Mouse (Mus musculus) small intestine, adult 2 months (tissue): Measurements from ENCODE around the gene A730049H05Rik. TPM values are rescaled to one million over a fixed set of nuclear protein-coding genes. Genes with fewer than 3 reads are reported as not detected.

Experiments
- H3K27ac ChIP-seq: fragments of 200-500 bp; 2 replicates; pipeline ENCODE4 v1.5.1; 2012; ENCODE audit warnings: low read depth, low read length, control low read depth, inconsistent platforms; ENCODE audit not compliant: insufficient read depth
- H3K27me3 ChIP-seq: fragments of 200-500 bp; 2 replicates; pipeline ENCODE4 v1.6.1; 2012; ENCODE audit warnings: mild to moderate bottlenecking, moderate library complexity, low read length, inconsistent platforms; ENCODE audit not compliant: control insufficient read depth, insufficient read depth
- H3K36me3 ChIP-seq: fragments of 200-500 bp; 2 replicates; pipeline ENCODE4 v1.6.1; 2012; ENCODE audit warnings: mild to moderate bottlenecking, low read length, control low read depth, inconsistent platforms; ENCODE audit not compliant: control insufficient read depth, insufficient read depth
- H3K4me1 ChIP-seq: fragments of 200-500 bp; 2 replicates; pipeline ENCODE4 v1.6.1; 2012; ENCODE audit warnings: low read length, inconsistent platforms, mixed read lengths; ENCODE audit not compliant: control insufficient read depth, insufficient read depth, insufficient read length
- H3K4me3 ChIP-seq: fragments of 200-500 bp; 2 replicates; pipeline ENCODE4 v1.5.1; 2012; ENCODE audit warnings: low read depth, mild to moderate bottlenecking, control low read depth, inconsistent platforms, low read length, moderate library complexity
- CTCF ChIP-seq: fragments of 200-500 bp; IDR thresholded peaks from 2 replicates; pipeline ENCODE4 v1.5.1; 2012; ENCODE audit warnings: low read depth, mild to moderate bottlenecking, control low read depth, inconsistent platforms, low read length, moderate library complexity, mixed read lengths; ENCODE audit not compliant: insufficient replicate concordance, insufficient read length; ENCODE audit errors: extremely low read depth
- POLR2A ChIP-seq: fragments of 200-500 bp; IDR thresholded peaks from 2 replicates; pipeline ENCODE4 v1.6.1; 2012; ENCODE audit warnings: low read depth, mild to moderate bottlenecking, control low read depth, inconsistent platforms, low read length, moderate library complexity
- WGBS: fragments of 180-500 bp; shearing (Covaris S2); methylation state at CpG from one replicate; pipeline ENCODE4 v1.1.7; 2018; 5-methylcytosine and 5-hydroxymethylcytosine counted together
- polyA plus RNA-seq: library from polyadenylated mRNA; depleted of rRNA; stranded (reverse); fragments of >200 nt; gene quantifications from 2 replicates; pipeline ENCODE4 v1.2.3, GENCODE M21; 2012

A730049H05Rik gene
- polyA plus RNA-seq, 1 experiment, result not detected

- 90% methylated on average over 9 of the region's 9 CpGs for WGBS
- no peak for TF ChIP-seq POLR2A
- no peak for TF ChIP-seq CTCF
- H3K4me3 ChIP-seq, result no peak overlapping the region
- H3K4me1 ChIP-seq, result peaks cover 3% of the 10 kb centered on the region; the same call in 1 of the 2 replicates
- no peaks in the 10 kb centered on the region for H3K36me3 ChIP-seq
- H3K27me3 ChIP-seq, result no peaks in the 10 kb centered on the region
- H3K27ac ChIP-seq, result 0 out of 2 replicates have a peak overlapping the region, but pooled peaks have one; percentile 15
Observed at GRCm38 (mm10) chr6:92849208-92849607, 32.9 kb downstream of the A730049H05Rik start.

DNA sequence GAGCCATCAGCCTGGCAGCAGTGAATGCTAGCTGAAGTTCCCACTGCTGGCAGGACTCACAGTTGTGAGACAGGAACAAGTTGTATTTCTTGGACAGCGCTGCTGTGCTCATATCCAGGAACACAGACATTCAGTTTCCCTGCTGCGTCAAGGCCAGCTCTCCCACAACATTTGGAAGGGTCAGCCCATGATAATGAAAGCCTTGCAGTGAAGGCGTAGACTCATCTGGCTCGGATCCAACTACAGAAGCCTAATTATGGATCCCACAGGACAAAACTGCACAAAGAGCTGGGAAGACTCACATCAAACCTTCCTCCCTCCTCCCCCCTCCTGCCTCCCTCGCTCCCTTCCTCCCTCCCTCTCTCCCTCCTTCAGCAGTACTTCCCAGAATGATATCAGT lies 34.0 kb downstream of the A730049H05Rik start:
- Histone ChIP-seq H3K27ac (peak overlapping the region; percentile 22; the same call in 1 of the 2 replicates), H3K4me3 (no peak overlapping the region), H3K4me1 (peaks cover 3% of the 10 kb centered on the region; the same call in 1 of the 2 replicates), H3K36me3 (no peaks in the 10 kb centered on the region), H3K27me3 (no peaks in the 10 kb centered on the region)
- no peak for TF ChIP-seq POLR2A
- 49% methylated on average over 5 of the region's 5 CpGs for WGBS

DNA sequence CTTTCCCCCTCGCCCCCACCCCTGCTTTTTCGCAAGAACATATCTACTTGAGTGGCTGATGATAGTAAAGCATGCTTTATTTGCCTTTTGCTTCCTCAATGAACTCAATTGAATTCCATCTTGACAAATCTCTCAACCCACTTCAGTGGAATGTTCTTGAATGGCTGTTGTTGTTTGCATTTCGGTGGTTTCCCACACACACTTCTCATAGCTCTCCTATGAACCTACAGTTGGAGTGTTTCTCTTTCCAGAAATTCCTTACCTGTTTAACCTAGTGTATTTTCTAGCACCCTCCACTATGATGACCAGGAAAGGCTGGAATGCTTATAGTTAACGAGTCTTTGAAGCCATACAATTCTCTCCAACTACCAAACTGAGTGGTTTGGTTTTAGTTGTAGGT lies 38.6 kb downstream of the A730049H05Rik start:
- 68% methylated on average over 4 of the region's 4 CpGs for WGBS
- TF ChIP-seq CTCF (no peak), POLR2A (no peak)
- Histone ChIP-seq H3K27ac (no peak overlapping the region), H3K27me3 (no peaks in the 10 kb centered on the region), H3K4me3 (no peak overlapping the region), H3K36me3 (no peaks in the 10 kb centered on the region), H3K4me1 (no peaks in the 10 kb centered on the region)

- Histone ChIP-seq H3K4me1 (no peaks in the 10 kb centered on the region), H3K27ac (no peak overlapping the region), H3K4me3 (no peak overlapping the region), H3K36me3 (no peaks in the 10 kb centered on the region), H3K27me3 (no peaks in the 10 kb centered on the region)
- no peak for TF ChIP-seq CTCF
- no peak for TF ChIP-seq POLR2A
- WGBS, result 84% methylated on average over 13 of the region's 13 CpGs
Observed at GRCm38 (mm10) chr6:92857761-92858160, 41.5 kb downstream of the A730049H05Rik start.

GRCm38 (mm10) chr6:92858721-92859510 lies 42.6 kb downstream of the A730049H05Rik start:
- H3K27me3 ChIP-seq, result no peaks in the 10 kb centered on the region
- 63% methylated on average over 12 of the region's 12 CpGs for WGBS
- no peaks in the 10 kb centered on the region for H3K36me3 ChIP-seq
- no peak overlapping the region for H3K27ac ChIP-seq
- H3K4me1 ChIP-seq, result no peaks in the 10 kb centered on the region
- TF ChIP-seq POLR2A (no peak), CTCF (no peak)
- no peak overlapping the region for H3K4me3 ChIP-seq

DNA sequence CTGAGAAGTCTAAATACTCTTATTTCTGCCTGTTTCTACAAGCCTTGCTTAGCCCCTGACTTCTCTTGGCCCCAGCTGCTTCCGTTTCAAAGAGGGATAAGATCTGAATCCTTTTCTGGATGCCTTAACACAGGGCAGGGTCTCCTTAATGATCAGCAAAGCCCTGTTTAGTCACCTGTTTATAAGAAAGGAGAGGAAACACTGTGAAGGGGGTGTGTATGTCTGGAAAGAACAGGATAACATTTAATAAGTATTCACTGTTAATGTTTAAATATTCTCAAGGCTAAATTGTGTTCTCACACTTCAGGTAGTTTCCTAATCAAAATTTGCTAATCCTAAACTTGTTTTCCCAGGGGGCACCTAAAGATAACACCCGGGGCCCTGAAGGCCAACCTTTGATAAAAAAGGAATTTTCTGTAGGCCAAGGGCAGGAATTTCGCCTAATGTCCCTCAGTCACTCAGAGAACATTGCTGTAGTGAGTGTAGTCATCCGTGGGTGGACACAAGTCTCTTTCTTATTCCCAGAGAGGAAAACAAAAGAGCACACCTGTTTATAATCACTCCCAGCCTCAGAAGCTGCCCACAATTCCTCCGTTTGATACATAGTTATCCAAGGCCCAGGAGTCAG lies 44.1 kb downstream of the A730049H05Rik start:
- 37% methylated on average over 5 of the region's 5 CpGs for WGBS
- no peak for TF ChIP-seq POLR2A
- TF ChIP-seq CTCF, result no peak
- Histone ChIP-seq H3K4me3 (no peak overlapping the region), H3K27ac (no peak overlapping the region), H3K4me1 (no peaks in the 10 kb centered on the region), H3K27me3 (no peaks in the 10 kb centered on the region), H3K36me3 (no peaks in the 10 kb centered on the region)

DNA sequence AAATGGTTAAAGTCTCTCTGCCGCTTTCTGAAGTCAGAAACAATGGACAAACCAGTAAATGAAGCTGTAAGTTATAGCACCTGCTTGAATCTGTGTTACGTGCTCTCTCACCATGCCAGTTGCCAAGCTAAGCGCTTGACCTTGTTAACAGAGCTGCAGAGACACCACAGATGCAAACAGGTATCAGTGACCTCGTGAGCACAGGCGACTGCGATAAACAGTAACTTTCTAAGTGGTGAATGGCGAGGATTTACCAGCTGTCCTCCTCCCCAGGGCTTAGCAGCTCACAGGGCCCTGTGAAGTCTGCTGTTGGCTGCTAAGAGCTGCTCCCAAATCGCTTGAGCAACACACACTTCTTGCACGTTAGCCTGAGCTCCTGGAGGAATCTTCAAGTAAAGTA lies 46.3 kb downstream of the A730049H05Rik start:
- H3K27ac ChIP-seq, result no peak overlapping the region
- no peak overlapping the region for H3K4me3 ChIP-seq
- H3K36me3 ChIP-seq, result no peaks in the 10 kb centered on the region
- TF ChIP-seq POLR2A, result no peak
- no peak for TF ChIP-seq CTCF
- no peaks in the 10 kb centered on the region for H3K4me1 ChIP-seq
- WGBS, result 77% methylated on average over 9 of the region's 9 CpGs
- H3K27me3 ChIP-seq, result no peaks in the 10 kb centered on the region
